Mouse (Mus musculus): ENCODE measurements around the gene Zkscan8. TPM values are rescaled to one million over a fixed set of nuclear protein-coding genes. Genes with fewer than 3 reads are reported as not detected.
"Not testable (repeated sequence)": the region's sequence is repeated elsewhere in the genome, so short reads cannot be mapped to it uniquely, and the experiment has no call there.

Gene Zkscan8
- 6.1 and 7.4 TPM in 2 replicates for polyA plus RNA-seq (2015; fragmentation: Nextera tagmentation; extraction: Ambion mirVana)

DNA sequence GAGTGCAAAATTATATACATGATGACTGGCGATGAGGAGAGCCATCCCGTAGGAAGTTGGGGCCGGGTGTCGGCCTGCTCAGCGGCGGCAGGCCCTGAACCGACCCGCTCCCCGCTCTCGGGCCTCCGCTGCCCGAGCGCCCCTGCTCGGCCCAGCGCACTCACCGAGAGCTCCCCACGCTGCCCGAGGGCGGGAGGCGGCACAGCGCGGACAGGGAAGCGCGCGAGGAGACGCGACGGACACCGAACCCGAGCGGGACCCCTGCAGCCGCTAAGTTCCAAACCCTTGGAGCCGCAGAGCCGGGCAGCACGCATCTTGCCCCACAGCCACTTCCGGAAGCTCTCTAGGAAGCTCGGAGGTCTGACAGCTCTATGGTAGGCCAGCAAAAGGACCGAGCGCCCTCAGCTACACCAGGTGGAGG, at the start of gene Zkscan8:
TSS of gene Zkscan8 (minus strand) at position 340 of the 421 bp plus-strand sequence.
- Histone ChIP-seq H3K4me1 (peaks cover 10% of the 10 kb centered on the region), H3K4me2 (peak within 1 kb of the TSS; percentile 62), H3K9ac (peak within 1 kb of the TSS; percentile 96), H3K36me3 (ENCODE audit: poor library complexity, severe bottlenecking) (peaks cover 12% of the 10 kb centered on the region), H3K4me3 (peak within 1 kb of the TSS; percentile 90), H3K27ac (peak within 1 kb of the TSS; percentile 86), H3K9me3 (replicated peaks) (no peaks in the 10 kb centered on the region), H3K27me3 (peaks cover 4% of the 10 kb centered on the region; the same call in 1 of the 2 replicates)
- WGBS, result under 1% methylated on average over 39 of the region's 39 CpGs
- ATAC-seq, result peak; percentile 99

DNA sequence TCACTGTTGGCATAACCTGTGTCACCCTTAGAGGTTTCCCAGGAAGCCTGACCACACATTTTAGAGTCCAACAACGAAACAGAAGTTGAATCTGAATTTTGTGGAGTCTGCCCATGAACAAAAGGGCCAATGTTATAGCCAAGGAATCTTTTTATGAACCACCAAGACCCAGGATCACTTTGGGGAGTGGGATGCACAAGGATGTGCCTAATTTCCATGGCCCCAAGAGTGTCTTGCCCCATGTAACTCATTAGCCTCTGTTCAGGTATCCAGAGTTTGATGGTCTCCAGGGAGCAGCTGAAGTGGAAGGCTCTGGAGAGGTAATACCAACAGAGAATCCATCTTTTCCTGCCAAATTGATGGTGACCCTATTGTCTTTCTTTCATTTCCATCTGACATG, 28.9 kb upstream of the Zkscan8 start, which contains the start of gene Olfr1535:
TSS of gene Olfr1535 (minus strand) at position 101 of the 400 bp plus-strand sequence.
- no peaks in the 10 kb centered on the region for H3K36me3 ChIP-seq (ENCODE audit: poor library complexity, severe bottlenecking)
- no peaks in the 10 kb centered on the region for H3K9me3 ChIP-seq (replicated peaks)
- ATAC-seq, result no peak
- H3K4me1 ChIP-seq, result no peaks in the 10 kb centered on the region
- 63% methylated on average over 1 of the region's 1 CpGs for WGBS
- H3K27me3 ChIP-seq, result no peaks in the 10 kb centered on the region
- no peak within 1 kb of the TSS for H3K4me2 ChIP-seq
- no peak within 1 kb of the TSS for H3K9ac ChIP-seq
- no peak within 1 kb of the TSS for H3K4me3 ChIP-seq
- H3K27ac ChIP-seq, result no peak within 1 kb of the TSS

DNA sequence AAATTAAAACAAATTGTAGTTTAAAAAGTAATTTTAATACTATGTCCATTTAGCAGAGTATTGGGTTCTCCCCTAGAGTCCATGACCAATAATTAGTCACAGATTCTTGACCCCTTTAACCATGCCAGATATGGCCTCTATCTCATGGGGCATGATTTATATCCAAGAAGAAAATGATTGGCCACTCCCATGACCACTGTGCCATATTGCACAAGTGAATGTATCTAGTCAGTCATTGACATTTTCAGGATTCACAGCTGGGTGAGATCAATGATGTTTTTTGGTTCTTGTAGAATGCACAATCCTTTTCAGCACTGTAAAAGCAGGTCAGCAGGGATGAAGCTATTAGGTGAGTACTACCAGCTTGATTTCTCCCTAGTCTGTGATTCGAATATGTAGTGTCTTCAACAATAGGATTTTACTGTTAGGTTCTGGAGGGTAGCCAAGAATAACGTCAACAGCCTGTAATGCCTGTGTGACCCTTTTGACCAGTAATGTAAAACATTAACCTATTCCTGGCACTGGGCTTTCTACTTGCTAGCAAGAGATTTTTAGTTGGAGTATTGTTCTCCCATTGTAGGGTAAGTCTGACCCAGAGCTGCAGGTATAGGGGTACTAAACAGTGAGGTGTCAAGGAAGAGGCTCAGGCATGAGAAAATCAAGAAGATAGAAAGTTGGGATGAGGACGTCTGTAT, 19.6 kb upstream of the Zkscan8 start:
- no peaks in the 10 kb centered on the region for H3K4me1 ChIP-seq
- H3K4me3 ChIP-seq, result no peak overlapping the region
- H3K27me3 ChIP-seq, result no peaks in the 10 kb centered on the region
- 70% methylated on average over 3 of the region's 3 CpGs for WGBS
- H3K9me3 ChIP-seq (replicated peaks), result no peaks in the 10 kb centered on the region
- H3K4me2 ChIP-seq, result no peak overlapping the region
- no peak overlapping the region for H3K9ac ChIP-seq
- no peaks in the 10 kb centered on the region for H3K36me3 ChIP-seq (ENCODE audit: poor library complexity, severe bottlenecking)
- no peak for ATAC-seq
- no peak overlapping the region for H3K27ac ChIP-seq

DNA sequence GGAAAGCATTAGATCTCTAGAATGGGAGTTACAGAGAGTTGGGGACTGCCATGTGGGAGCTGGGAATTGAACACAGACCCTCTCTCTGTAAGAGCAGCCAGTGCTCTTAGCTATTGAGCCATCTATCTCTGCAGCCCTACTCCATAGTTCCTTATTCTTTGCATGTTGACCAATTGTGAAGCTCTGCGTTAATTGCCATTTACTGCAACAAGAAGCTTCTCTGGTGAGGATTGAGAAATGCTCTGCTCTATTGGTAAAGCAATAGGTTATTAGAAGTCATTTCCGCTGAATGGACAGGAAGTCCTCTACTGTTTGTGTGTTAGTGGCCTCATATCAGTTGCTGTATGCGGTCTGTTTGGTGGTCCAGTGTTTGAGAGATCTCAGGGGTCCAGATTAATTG, 18.6 kb upstream of the Zkscan8 start:
- H3K4me3 ChIP-seq, result no peak overlapping the region
- H3K4me2 ChIP-seq, result no peak overlapping the region
- no peak for ATAC-seq
- no peaks in the 10 kb centered on the region for H3K9me3 ChIP-seq (replicated peaks)
- no peaks in the 10 kb centered on the region for H3K27me3 ChIP-seq
- no peaks in the 10 kb centered on the region for H3K36me3 ChIP-seq (ENCODE audit: poor library complexity, severe bottlenecking)
- no peak overlapping the region for H3K27ac ChIP-seq
- no peak overlapping the region for H3K9ac ChIP-seq
- WGBS, result 89% methylated on average over 3 of the region's 3 CpGs
- no peaks in the 10 kb centered on the region for H3K4me1 ChIP-seq

DNA sequence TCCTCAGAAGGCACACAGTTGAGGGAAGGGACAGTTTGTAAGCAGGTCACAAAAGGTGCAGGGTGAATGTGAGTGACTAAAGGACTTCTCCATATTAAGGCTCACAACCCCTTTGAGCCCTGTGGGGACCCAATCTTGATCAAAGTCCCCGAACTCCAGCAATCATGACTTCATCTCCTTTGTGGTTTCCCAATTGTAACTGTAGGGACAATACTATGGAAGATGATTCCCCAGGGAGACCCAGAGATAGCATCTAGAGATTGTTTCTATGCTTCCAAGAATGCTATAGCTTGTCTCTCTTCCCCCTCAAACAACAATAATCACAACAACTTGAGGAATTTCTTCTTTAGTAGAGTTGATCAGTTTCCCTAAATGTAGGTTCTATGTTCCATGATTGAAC, 11.8 kb upstream of the Zkscan8 start, which contains the start of gene Olfr1366:
TSS of gene Olfr1366 (minus strand) at position 101 of the 400 bp plus-strand sequence.
- no peak within 1 kb of the TSS for H3K9ac ChIP-seq
- 80% methylated on average over 1 of the region's 1 CpGs for WGBS
- no peak within 1 kb of the TSS for H3K4me3 ChIP-seq
- no peaks in the 10 kb centered on the region for H3K27me3 ChIP-seq
- no peaks in the 10 kb centered on the region for H3K9me3 ChIP-seq (replicated peaks)
- ATAC-seq, result no peak
- no peaks in the 10 kb centered on the region for H3K36me3 ChIP-seq (ENCODE audit: poor library complexity, severe bottlenecking)
- no peak within 1 kb of the TSS for H3K27ac ChIP-seq
- no peaks in the 10 kb centered on the region for H3K4me1 ChIP-seq
- H3K4me2 ChIP-seq, result no peak within 1 kb of the TSS

DNA sequence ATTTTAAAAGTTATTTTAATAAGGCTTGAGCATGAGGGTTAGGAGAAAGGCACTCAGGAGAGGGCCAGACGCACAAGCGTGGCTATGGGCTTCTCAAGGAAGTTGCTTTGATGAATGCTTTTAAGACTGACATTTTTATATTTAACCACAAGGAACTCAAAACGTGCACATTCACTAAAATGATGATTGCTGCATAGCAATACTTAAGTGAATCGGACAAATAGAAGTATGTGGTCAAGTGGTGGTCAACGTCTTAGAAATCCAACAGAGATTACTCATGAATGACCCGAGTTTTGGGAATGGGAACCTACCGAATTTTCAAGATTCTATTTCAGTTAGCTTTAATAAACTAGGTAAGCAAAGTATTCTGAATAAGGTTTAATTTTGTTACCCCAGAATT, 784 bp downstream of the Zkscan8 start:
- 55% methylated on average over 7 of the region's 7 CpGs for WGBS
- peak overlapping the region; percentile 90 for H3K4me3 ChIP-seq
- ATAC-seq, result no peak
- no peaks in the 10 kb centered on the region for H3K9me3 ChIP-seq (replicated peaks)
- peaks cover 17% of the 10 kb centered on the region for H3K36me3 ChIP-seq (ENCODE audit: poor library complexity, severe bottlenecking)
- no peak overlapping the region for H3K27ac ChIP-seq
- peak overlapping the region; percentile 30; the same call in 1 of the 2 replicates for H3K9ac ChIP-seq
- peaks cover 4% of the 10 kb centered on the region; the same call in 1 of the 2 replicates for H3K27me3 ChIP-seq
- H3K4me1 ChIP-seq, result peaks cover 10% of the 10 kb centered on the region
- peak overlapping the region; percentile 62 for H3K4me2 ChIP-seq

DNA sequence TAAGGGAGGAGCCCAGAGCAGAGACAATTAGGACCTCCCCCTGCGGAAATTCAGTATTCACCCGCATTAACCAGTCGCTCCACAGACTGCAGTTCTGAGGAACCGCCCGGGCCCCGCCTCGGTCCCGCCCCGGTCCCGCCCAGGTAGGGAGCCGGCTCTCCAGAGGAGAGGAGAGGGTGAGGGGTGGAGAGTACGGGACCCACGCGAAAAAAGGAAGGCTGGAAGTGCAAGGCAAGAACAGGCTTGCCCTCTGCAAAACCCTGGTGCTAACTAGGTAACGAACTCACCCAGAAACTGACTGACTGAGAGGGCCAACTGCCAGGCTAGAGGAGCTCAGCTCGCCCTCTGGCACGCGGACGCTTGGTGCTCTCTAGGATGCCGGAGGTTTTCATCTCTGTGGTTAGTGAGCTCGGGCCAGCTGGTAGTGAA, 24.7 kb downstream of the Zkscan8 start:
- ATAC-seq, result peak; percentile 100
- Histone ChIP-seq H3K4me2 (peak overlapping the region; percentile 63), H3K4me1 (peaks cover 3% of the 10 kb centered on the region; the same call in 1 of the 2 replicates), H3K27ac (peak overlapping the region; percentile 69), H3K9ac (peak overlapping the region; percentile 68), H3K36me3 (ENCODE audit: poor library complexity, severe bottlenecking) (no peaks in the 10 kb centered on the region), H3K27me3 (no peaks in the 10 kb centered on the region), H3K4me3 (peak overlapping the region; percentile 65), H3K9me3 (replicated peaks) (no peaks in the 10 kb centered on the region)
- WGBS, result under 1% methylated on average over 21 of the region's 21 CpGs

DNA sequence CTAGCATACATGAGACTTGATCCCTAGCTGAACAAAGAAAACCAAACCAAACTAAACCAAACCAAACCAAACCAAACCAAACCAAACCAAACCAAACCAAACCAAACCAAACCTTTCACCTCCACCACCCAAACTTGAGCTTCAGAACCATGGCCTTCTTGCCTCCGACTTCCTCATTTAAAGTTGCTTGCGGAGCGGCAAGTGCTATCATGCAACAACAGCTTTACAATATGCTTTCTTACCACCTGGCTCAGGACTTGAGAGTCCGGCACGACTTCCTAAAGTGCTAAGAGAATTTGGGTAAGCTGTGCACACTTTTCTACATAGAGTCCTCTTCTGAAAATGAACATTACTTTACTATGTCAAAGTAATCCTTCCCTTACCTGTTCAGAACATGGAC, 28.6 kb downstream of the Zkscan8 start:
- Histone ChIP-seq H3K36me3 (ENCODE audit: poor library complexity, severe bottlenecking) (no peaks in the 10 kb centered on the region), H3K27me3 (no peaks in the 10 kb centered on the region), H3K27ac (no peak overlapping the region), H3K4me2 (no peak overlapping the region), H3K9me3 (replicated peaks) (no peaks in the 10 kb centered on the region), H3K4me1 (peaks cover 3% of the 10 kb centered on the region; the same call in 1 of the 2 replicates), H3K4me3 (no peak overlapping the region), H3K9ac (no peak overlapping the region)
- 90% methylated on average over 5 of the region's 5 CpGs for WGBS
- ATAC-seq, result no peak

DNA sequence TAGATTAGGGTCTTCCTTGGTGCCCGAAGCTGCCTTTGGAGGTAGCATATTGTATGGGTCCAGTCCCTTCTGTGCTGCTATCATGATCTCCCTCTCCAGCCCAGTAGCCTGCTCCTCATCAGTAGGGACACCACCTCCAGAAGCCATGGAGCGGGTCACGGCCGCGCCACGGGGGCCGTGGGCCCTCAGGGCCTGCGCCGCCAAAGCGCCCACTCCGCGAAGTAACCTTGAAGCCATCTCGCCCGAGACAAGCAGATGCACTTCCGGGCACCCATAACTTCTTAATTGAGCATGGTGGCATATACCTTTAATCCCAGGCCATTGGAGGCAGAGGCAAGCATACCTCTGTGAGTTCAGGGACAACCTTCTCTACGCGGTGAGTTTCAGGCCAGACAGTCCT, 29.7 kb downstream of the Zkscan8 start, which contains the start of gene Gm11273:
TSS of gene Gm11273 (minus strand) at position 237 of the 400 bp plus-strand sequence.
- 85% methylated on average over 17 of the region's 17 CpGs for WGBS
- not testable (repeated sequence) for H3K27me3 ChIP-seq; H3K9me3 ChIP-seq (replicated peaks); H3K36me3 ChIP-seq (ENCODE audit: poor library complexity, severe bottlenecking); H3K9ac ChIP-seq; H3K4me2 ChIP-seq; H3K4me1 ChIP-seq; ATAC-seq; H3K27ac ChIP-seq; H3K4me3 ChIP-seq

DNA sequence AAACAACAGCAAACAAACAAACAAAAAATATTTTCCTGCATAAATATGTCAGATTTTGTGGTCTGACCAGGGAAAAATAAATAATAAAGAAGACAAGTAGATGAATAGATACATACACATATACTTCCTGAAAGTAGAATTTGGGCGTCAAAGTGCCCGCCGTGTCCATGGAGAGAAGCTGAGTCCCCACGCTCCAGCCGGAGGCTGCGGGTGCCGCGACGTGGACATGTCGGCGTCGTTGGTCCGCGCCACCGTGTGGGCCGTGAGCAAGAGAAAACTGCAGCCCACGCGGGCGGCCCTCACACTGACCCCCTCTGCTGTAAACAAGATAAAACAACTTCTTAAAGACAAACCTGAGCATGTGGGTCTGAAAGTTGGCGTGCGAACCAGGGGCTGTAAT, 35.8 kb downstream of the Zkscan8 start, which contains the start of gene AK157302:
TSS of gene AK157302 (plus strand) at position 144 of the 400 bp plus-strand sequence.
- 95% methylated on average over 21 of the region's 21 CpGs for WGBS
- H3K9me3 ChIP-seq (replicated peaks), result no peaks in the 10 kb centered on the region
- no peaks in the 10 kb centered on the region for H3K27me3 ChIP-seq

DNA sequence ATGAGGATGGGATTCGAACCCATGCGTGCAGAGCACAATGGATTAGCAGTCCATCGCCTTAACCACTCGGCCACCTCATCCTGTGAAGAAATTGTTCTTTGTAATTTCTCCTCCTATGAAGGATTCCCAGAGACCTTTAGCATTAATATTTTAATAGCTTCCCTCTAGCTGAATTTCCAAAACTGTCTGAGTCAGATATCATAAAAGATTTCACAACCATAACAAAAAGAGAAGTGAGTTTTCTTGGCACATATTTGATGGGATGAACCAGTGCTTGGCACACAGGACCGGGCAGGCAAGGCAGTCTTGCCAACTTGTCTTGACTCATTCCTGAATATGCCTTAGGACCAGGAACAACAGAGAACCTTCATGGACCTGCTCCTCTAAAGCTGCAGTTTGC, 38.1 kb downstream of the Zkscan8 start:
- WGBS, result 92% methylated on average over 5 of the region's 5 CpGs
- Histone ChIP-seq H3K36me3 (ENCODE audit: poor library complexity, severe bottlenecking) (no peaks in the 10 kb centered on the region), H3K27ac (no peak overlapping the region), H3K4me3 (no peak overlapping the region), H3K9ac (no peak overlapping the region), H3K4me2 (no peak overlapping the region), H3K27me3 (no peaks in the 10 kb centered on the region), H3K9me3 (replicated peaks) (no peaks in the 10 kb centered on the region), H3K4me1 (no peaks in the 10 kb centered on the region)
- ATAC-seq, result no peak

More for the DNA sequence above, 35.8 kb downstream of the Zkscan8 start, which contains the start of gene AK157302:
- Histone ChIP-seq H3K4me2 (no peak within 1 kb of the TSS), H3K4me3 (no peak within 1 kb of the TSS), H3K4me1 (no peaks in the 10 kb centered on the region), H3K9ac (no peak within 1 kb of the TSS), H3K27ac (no peak within 1 kb of the TSS), H3K36me3 (ENCODE audit: poor library complexity, severe bottlenecking) (no peaks in the 10 kb centered on the region)
- no peak for ATAC-seq

DNA sequence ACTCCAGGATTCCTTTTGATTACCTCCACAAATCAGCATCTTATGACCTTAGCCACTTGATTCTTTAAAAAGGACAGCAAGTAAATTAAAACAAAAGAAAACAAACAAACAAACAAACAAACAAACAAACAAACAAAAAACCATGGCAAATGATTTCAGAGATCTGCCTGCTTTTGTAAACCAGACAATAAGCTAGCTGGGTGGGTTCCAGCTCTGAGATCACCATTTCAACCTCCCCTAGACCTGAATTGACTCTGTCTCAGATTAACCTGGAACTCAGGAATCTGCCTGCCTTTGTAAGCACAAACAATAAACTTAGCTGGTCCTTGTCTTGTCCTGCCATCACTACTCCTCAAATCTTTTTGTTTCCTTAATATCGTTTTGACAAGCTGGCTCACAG, 44.0 kb downstream of the Zkscan8 start:
- no peaks in the 10 kb centered on the region for H3K27me3 ChIP-seq
- H3K4me2 ChIP-seq, result no peak overlapping the region
- H3K4me3 ChIP-seq, result no peak overlapping the region
- peaks cover 28% of the 10 kb centered on the region for H3K36me3 ChIP-seq (ENCODE audit: poor library complexity, severe bottlenecking)
- ATAC-seq, result no peak
- no peaks in the 10 kb centered on the region for H3K4me1 ChIP-seq
- no peak overlapping the region for H3K9ac ChIP-seq
- no peaks in the 10 kb centered on the region for H3K9me3 ChIP-seq (replicated peaks)
- H3K27ac ChIP-seq, result no peak overlapping the region
- 89% methylated on average over 1 of the region's 1 CpGs for WGBS
